In genomic region chr16:15014724-15015123, GRCm38 (mm10) we compare ENCODE assay signal across 24 mouse cellular contexts.
DNase-seq lines count a peak whose midpoint lies in the region; ATAC-seq and TF ChIP-seq lines count a peak whose summit lies in the region.
"Had no signal": no experiment of that assay in that cellular context is flagged by ENCODE, and none has a peak within 500 bp of the region (broad histone marks: within the 10 kb centered on the region; RNA-seq: fewer than 3 reads in every experiment).

No protein-coding gene starts in this region.

- no peak overlapping the region for H3K9ac ChIP-seq in embryonic facial prominence, embryonic 12.5 days
- no peak overlapping the region for H3K9ac ChIP-seq in limb, embryonic 14.5 days (ENCODE audit: low read depth, low read length, severe bottlenecking)
- H3K9ac ChIP-seq: forebrain, embryonic 12.5 days; forebrain, embryonic 15.5 days; heart, embryonic 13.5 days; hindbrain, embryonic 15.5 days had no signal

- no peaks in the 10 kb centered on the region for H3K27me3 ChIP-seq in embryonic facial prominence, embryonic 12.5 days
- no peaks in the 10 kb centered on the region for H3K27me3 ChIP-seq in limb, embryonic 14.5 days (ENCODE audit: control insufficient read depth, insufficient read depth, low read length)
- H3K27me3 ChIP-seq: forebrain, embryonic 12.5 days; forebrain, embryonic 15.5 days; heart, embryonic 13.5 days; hindbrain, embryonic 15.5 days had no signal

- H3K4me2 ChIP-seq in embryonic facial prominence, embryonic 12.5 days (replicated peaks): no peak overlapping the region
- no peak overlapping the region for H3K4me2 ChIP-seq in limb, embryonic 14.5 days (replicated peaks; ENCODE audit: low read depth, low read length, severe bottlenecking)
- H3K4me2 ChIP-seq: forebrain, embryonic 12.5 days; forebrain, embryonic 15.5 days; heart, embryonic 13.5 days; hindbrain, embryonic 15.5 days had no signal

- no peaks in the 10 kb centered on the region for H3K9me3 ChIP-seq in embryonic facial prominence, embryonic 12.5 days
- no peaks in the 10 kb centered on the region for H3K9me3 ChIP-seq in limb, embryonic 14.5 days (ENCODE audit: control insufficient read depth, low read length)
- H3K9me3 ChIP-seq: forebrain, embryonic 12.5 days; forebrain, embryonic 15.5 days; heart, embryonic 10.5 days; heart, embryonic 13.5 days; hindbrain, embryonic 15.5 days had no signal

- H3K36me3 ChIP-seq in embryonic facial prominence, embryonic 12.5 days: no peaks in the 10 kb centered on the region
- no peaks in the 10 kb centered on the region for H3K36me3 ChIP-seq in limb, embryonic 14.5 days (ENCODE audit: control insufficient read depth, insufficient read depth, low read length)
- H3K36me3 ChIP-seq: forebrain, embryonic 12.5 days; forebrain, embryonic 15.5 days; heart, embryonic 10.5 days; heart, embryonic 13.5 days; hindbrain, embryonic 15.5 days had no signal

- H3K4me3 ChIP-seq in embryonic facial prominence, embryonic 12.5 days: no peak overlapping the region
- no peak overlapping the region for H3K4me3 ChIP-seq in limb, embryonic 14.5 days (replicated peaks; ENCODE audit: low read length)
- H3K4me3 ChIP-seq: erythroblast, embryonic 14.5 days; forebrain, embryonic 12.5 days; forebrain, embryonic 15.5 days; heart, embryonic 10.5 days; heart, embryonic 13.5 days; hindbrain, embryonic 15.5 days had no signal

- intact Hi-C loops in left cerebral cortex, postnatal 4 days (cut with DNase I): no loop called here

- peak; percentile 79; the same call in 1 of the 2 replicates for ATAC-seq in embryonic facial prominence, embryonic 12.5 days (ENCODE audit: insufficient number of reproducible peaks, insufficient read depth, low FRiP score, low TSS enrichment)
- ATAC-seq in limb, embryonic 14.5 days (ENCODE audit: low FRiP score, low read depth): no peak
- ATAC-seq: CD4-positive, CD25-positive, alpha-beta regulatory T cell, adult 4 months; forebrain, embryonic 15.5 days; intestine, postnatal 0 days had no signal

- DNase-seq in left cerebral cortex, postnatal 4 days: peak; percentile 12
- DNase-seq in left cerebral cortex, adult 8-10 months (ENCODE audit: low spot score in 2 of 2): no peak
- DNase-seq in brain, embryonic 14.5 days (ENCODE audit: low read depth): peak; percentile 2
- DNase-seq in limb, embryonic 14.5 days (ENCODE audit: low spot score): peak; percentile 17
- DNase-seq in thymus, postnatal 0 days (ENCODE audit: low spot score): no peak
- DNase-seq in cerebellum, postnatal 4 days (ENCODE audit: low spot score in 2 of 2): no peak
- DNase-seq: adrenal gland, adult 2 months; adrenal gland, postnatal 14 days; cerebellum, adult 18-20 months; cerebellum, adult 9-10 months; cerebellum, postnatal 36 days; gastrocnemius, postnatal 25 days; heart, adult 18-20 months; heart, postnatal 14 days; heart, postnatal 4 days had no signal

- no peaks in the 10 kb centered on the region for H3K4me1 ChIP-seq in embryonic facial prominence, embryonic 12.5 days
- no peaks in the 10 kb centered on the region for H3K4me1 ChIP-seq in limb, embryonic 14.5 days (ENCODE audit: control insufficient read depth, insufficient read depth, low read length)
- H3K4me1 ChIP-seq: forebrain, embryonic 12.5 days; forebrain, embryonic 15.5 days; heart, embryonic 10.5 days; heart, embryonic 13.5 days; hindbrain, embryonic 15.5 days had no signal

- WGBS in embryonic facial prominence, embryonic 12.5 days: 46% methylated on average over 2 of the region's 2 CpGs
- WGBS in limb, embryonic 14.5 days: 85% methylated on average over 2 of the region's 2 CpGs

- no peak overlapping the region for H3K27ac ChIP-seq in embryonic facial prominence, embryonic 12.5 days
- H3K27ac ChIP-seq in limb, embryonic 14.5 days (replicated peaks; ENCODE audit: low read depth, low read length): no peak overlapping the region
- H3K27ac ChIP-seq: forebrain, embryonic 12.5 days; forebrain, embryonic 15.5 days; heart, embryonic 10.5 days; heart, embryonic 13.5 days; hindbrain, embryonic 15.5 days had no signal

- no peak for TF ChIP-seq CTCF in brain, embryonic 14.5 days (IDR thresholded peaks at IDR 0.05; ENCODE audit: borderline replicate concordance, extremely low read depth, insufficient read depth, insufficient read length)

- no peak for TF ChIP-seq POLR2A in brain, embryonic 14.5 days (IDR thresholded peaks at IDR 0.05; ENCODE audit: borderline replicate concordance, extremely low read depth, insufficient read depth, insufficient read length, poor library complexity, severe bottlenecking)
- TF ChIP-seq POLR2A in limb, embryonic 14.5 days (IDR thresholded peaks at IDR 0.05; ENCODE audit: borderline replicate concordance, extremely low read depth, insufficient read depth, insufficient read length): no peak

Comparison
In these comparisons a context has a peak if more than half of its experiments do, and no peak if none do; other contexts are left out.
1. DNase-seq: peak in left cerebral cortex, postnatal 4 days (single experiment), brain, embryonic 14.5 days (single experiment) and limb, embryonic 14.5 days (single experiment); none in left cerebral cortex, adult 8-10 months (0 of 2), thymus, postnatal 0 days (single experiment) and cerebellum, postnatal 4 days (0 of 2).